Mouse (Mus musculus): ENCODE measurements at regions not wholly inside any gene's neighbourhood (a gene's known extent, or its start where the extent isn't known, plus 50 kb on each side); places are given as distances from the start of the nearest gene placed in this dataset.
"Not testable (repeated sequence)": the region's sequence is repeated elsewhere in the genome, so short reads cannot be mapped to it uniquely, and the experiment has no call there.

DNA sequence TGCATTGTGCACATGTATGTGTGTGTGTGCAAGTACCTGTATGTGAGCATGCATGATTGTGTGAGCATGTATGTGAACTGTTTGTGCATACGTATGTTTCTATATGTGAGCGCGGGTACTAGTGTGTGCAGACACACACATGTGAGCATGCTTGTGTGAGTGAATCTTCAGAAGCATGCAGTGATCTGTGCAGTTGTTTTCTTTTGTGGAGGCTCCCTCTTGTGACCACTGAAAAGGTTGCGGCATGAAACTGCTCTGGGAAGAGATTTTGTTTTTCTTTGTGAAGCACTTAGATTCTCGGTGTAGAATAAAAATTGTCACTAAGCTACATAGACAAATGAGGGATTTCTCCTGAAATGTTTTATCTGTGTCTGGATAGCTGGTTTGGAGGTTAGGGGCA is 189.2 kb upstream of the Rapgef5 start:
- not testable (repeated sequence) for DNase-seq

DNA sequence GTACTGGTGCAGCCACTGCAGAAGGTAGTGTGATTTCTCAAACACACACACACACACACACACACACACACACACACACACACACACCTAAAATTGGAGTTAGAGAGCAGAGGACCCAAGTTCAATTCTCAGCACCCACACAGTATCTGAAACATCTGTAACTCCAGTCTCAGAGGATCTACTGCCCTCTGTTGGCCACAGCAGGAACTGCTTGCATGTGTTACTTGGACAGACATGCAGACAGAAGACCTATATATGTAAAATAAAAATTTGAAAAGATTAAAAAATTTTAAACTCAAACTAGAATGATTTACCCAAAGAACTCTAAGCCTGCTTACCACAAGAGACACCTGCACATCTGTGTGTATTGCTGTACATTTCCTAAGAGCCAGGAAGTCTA is 185.9 kb upstream of the Rapgef5 start:
- DNase-seq = no peak

DNA sequence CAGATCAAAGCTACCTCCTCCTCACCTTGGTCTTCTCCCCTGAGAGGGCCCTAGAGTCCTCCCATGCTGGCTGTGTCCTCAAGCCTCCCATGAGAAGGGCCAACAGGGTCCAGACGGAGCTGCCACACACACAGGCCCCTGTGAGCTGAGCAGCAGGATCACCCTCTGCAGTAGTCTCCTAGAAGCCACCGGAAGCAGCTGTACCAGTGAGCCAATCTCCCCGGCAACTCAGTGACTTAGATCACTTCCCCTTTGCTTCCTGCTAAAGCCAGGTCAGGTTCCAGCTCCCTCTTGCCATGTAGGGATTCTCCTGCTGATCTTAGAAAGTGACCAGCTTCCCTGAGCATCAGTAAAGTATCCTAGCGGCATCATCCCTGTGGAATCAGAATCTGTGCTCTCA is 179.4 kb upstream of the Rapgef5 start:
- no peak for DNase-seq

DNA sequence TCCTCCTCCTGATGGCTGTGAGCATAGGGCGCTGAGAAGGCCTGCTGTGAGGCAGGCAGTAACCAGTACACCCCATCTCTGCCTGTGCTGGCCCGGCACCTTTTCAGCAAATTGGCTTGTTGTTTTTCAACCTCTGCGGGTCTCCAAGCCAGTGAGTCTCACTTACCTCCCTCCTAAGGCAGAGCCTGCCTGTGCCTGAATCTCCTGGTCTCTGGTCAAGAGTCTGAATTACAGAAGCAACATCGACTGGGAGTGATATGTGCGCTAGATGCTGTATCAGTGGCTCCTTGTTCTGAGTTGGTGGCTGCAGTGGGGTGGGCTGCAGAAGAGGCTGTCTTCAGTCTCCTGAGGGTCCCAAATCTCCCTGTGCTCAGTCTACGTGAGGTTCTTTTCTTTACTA is 174.0 kb upstream of the Rapgef5 start:
- no peak for DNase-seq

DNA sequence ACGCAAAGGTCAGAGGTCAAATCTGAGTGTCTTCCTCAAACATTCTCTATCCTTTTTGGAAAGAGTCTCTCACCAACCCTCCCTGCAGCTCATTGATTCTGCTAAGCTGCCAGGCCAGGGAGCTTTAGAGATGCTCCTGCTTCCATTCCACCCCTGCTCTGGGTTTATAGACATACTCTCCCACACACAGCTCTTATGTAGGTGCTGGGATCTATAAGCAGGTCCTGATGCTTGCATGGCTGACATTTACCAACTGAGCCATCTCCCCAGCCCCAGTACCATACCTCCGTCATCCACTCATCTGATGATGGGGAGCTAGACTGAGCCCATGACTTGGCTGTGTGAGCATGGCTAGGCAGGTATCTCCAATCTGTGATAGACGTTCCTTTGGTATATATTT is 173.2 kb upstream of the Rapgef5 start:
- DNase-seq = no peak

DNA sequence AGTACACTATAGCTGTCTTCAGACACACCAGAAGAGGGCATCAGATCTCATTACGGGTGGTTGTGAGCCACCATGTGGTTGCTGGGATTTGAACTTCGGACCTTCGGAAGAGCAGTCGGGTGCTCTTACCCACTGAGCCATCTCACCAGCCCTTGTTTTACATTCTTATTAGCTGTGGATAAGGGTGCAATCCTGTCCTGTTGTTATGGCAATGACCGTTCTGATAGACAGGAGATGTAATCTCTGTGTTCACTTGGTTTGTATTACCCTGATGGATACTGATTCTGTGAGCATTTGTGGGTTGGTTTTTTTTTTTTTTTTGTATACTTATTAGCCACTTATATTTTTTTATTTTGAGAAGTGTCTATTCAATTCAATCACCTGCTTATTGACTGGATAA is 172.7 kb upstream of the Rapgef5 start:
- DNase-seq = not testable (repeated sequence)

DNA sequence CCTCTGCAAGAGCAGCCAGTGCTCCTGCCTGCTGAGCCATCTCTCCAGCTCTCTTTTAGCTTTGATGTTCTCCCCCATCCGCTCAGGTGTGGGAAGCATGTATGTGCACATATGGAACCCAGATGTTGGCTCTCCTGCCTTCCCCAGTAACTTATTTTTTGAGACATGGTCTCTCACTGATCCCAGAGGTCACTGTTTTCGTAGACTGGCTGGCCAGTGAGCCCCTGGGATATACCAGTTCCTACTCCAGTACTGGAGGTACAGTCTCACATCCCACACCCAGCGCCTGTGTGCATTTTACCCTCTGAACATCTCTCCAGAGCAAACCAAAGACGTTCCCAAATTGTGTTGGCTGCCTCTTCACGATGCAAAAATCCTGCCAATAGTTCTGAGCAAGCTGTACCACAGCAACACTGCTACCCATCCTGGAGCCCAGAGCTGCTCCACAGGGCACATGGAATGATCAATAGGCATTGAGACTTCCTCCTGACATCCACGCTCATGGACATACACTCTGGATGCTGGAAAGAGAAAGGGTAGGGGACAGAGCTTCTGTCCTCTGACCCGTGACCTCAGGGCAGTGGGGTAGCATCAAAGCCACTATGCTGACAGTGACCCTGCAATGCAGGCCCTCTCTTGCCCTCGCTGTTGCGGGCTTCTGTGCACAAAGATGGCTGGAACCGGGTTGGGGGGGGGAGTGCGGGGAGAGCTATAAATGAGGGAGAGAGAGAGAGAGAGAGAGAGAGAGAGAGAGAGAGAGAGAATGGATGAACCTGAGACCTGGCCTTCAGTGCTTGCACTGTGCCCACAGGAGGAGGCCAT is 171.8 kb upstream of the Rapgef5 start:
- peak; percentile 61 for DNase-seq

DNA sequence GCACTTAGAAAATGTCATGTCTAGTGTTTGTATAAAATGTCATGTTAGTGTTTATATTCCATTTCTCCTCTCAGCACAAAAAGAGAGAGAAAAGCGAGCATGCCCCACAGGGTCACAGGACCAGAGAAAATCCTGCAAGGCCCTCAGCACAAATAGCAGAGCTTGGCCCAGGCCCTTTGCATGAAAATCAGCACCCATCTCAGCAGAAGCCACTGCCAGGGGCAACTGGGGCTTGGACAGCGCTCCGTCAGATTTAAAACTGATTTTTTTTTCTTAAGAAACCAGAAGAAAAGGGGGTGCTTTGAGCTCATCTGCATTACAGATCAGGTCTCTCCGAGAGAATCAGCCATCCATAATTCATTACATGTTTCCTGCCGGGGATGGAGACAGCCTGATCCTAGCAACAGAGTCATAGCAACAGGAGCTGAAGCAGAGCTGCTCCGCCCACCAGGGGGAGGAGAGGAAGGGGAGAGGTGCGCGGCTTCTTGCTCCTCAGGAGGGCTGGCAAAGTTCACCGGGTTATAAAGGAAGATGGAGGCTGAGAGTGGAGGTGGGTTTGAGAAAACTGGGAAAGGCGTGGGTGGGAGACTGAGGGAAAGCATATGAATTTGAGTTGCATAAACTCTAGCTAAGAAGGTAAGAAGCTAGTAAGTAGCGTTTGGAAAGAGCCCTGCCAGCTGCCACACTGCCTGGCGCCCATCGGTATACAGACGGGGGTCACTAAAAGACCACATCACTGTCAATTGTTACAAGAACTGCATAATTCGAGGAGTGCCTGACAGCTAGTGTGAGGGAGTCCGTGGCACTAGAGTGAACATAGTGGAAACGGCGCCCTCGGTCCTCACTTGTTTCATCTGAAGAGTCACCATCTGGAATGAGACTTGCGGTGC is 170.9 kb upstream of the Rapgef5 start:
- peak; percentile 89 for DNase-seq

DNA sequence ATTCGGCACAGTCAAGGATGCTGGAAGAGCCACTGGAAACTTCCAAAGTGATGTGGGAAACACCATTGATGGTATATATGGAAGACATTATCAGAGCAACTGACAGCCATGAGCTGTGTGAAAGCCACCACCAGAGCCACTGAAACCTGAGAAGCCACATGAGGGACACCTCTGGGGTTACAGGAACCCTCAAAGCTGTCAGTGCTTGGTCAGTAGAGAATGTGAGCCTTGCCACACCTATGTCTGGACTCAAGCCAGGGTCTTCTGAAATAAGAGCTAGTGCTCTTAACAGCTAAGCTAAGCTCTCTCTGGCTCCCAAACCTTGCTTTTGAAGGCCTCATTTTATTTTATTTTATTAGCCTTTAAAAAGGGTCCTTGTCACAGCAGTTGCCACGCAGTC is 170.2 kb upstream of the Rapgef5 start:
- DNase-seq = no peak

DNA sequence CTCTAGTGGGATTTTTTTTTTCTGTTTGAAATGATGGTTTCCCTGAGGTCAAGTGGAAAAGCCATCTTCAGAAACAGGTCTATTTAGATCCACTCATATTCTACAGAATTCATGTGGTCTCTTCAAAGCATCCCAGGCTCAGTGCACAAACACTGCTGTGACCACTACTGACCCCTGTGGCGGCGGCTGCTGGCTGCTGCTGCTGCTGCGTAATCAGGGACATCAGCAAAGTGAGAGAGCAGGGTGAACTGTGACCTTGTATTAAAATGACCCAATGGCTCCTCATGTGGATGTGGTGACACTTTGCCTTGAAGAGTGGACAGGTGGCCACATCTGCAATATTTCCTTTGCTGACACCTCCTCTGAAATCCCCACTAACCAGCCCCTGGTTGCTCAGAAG is 169.1 kb upstream of the Rapgef5 start:
- DNase-seq = no peak

DNA sequence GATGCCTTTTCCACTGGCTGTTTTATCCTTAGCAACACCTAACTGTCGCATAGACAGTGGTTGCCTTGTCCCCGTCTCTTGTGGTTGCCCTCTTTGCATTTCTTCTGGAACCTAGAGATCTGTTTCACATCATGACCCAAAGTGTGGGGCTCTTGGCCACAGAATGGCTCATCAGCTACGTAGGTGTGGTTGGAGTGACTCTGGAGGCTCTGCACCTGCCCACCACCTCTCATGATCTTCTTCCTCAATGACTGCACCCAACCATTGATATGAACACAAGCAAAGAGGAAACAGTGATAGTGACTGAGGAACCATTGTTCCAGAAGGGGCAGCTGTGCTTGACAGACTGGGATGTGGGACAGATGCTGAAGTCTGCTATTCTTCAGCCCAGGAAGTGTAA is 167.8 kb upstream of the Rapgef5 start:
- no peak for DNase-seq

DNA sequence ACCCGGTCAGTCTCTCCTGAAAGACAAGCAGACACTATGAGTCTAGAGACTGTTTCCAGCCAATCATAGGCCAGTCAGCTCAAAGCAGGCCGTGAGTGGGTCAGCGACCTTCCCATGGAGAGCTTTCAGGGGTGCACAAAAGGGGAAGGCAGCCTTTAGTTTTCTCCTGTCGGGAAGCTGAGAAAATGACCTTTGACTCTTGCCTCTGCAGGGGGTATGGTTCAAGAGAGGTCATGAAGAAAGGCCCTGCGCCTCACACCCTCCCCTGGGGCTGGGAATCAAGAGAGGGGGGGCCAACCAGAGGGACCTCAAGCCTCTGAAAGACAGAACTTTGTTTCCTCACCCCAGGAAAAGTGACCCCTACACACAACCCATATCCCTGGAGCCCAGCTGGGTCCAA is 164.4 kb upstream of the Rapgef5 start:
- DNase-seq = no peak

DNA sequence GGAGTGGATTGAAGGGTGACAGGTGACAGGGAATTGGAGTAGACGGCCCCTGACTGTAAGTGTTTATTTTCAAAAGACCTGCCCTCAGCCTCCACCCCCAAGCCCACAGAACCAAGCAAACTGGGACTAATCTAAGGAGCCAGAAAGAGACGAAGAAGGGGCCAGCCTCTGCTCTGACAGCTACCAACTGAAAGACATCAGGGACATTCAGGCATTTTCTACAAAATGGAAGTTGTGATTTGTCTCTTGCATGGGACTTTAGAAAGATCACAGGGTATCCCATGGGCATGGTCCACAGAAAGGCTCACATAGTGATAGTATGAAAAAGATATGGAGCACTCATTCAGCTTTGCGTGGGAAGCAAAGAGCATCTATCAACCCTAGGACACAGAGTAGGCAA is 163.8 kb upstream of the Rapgef5 start:
- no peak for DNase-seq

DNA sequence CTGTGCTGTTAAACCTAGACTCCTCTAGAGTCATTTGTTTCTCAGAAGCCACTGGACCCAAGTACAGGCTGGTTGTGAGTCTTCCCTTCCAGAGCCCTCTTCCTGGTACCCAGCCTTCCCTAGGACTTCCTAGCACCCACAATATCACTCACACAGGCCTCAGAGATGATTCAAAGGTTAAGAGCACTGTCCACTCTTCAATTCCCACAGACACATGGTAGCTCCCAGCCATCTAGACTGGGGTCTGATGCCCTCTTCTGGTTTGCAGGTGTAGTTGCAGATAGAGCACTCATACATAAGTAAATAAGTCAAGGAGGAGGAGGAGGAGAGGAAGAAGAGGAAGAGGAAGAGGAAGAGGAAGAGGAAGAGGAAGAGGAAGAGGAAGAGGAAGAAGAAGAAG is 163.3 kb upstream of the Rapgef5 start:
- DNase-seq = peak; percentile 57

DNA sequence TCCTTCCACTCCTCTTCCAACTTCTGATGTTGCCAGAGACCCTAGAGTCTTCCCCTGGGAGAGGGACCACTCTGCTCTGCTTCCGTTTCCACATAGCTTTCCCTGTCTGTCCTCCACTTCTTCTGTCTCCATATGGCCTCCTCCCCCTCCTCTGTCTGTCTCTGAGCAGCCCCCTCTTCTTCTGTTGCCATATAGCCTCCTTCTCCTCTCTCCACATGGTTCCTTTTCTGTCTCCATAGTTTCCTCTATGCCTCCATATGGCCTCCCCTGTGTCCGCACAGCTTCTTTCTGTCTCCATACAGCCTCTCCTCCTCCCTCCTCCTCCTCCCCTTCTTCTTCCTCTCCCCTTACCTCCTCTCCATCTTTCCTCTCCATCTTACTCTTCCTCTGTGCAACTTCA is 158.5 kb upstream of the Rapgef5 start:
- DNase-seq = peak; percentile 32

DNA sequence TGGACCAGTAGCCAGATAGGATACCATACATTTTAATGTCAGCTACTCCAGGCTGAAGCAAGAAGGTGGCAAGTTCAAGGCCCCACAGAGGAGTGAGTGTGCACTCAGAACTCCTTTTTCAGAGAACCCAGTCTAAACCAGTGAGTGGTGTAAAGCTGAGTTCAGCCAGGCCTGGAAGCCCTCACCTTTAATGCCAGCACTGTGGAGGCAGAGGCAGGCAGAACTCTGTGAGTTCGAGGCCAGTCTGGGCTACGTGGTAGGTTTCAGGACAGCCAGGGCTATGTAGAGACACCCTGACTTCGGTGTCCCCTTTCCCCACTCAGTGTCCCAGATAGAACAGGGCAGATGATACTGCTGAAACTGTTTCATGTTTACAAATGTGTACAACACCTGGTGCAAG is 157.4 kb upstream of the Rapgef5 start:
- DNase-seq = no peak

DNA sequence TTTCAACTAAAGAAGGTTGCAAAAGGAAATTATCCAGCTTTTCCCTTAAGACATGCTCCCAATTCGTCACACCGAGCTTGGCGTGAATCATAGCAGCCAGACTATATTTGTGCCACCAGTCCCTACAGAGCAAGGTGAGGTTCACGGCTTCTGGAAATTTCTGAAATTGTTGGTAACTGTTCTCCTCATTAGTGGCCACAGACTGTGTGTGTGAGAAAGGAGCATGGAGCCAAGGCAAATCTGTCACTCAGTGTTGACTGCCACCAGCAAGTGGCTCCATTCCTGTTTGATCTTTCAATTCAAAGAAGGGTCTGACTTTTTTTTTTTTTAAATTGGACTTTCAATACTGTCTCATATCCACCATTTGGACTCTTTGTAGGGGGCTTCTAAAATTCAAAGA is 156.1 kb upstream of the Rapgef5 start:
- DNase-seq = no peak

DNA sequence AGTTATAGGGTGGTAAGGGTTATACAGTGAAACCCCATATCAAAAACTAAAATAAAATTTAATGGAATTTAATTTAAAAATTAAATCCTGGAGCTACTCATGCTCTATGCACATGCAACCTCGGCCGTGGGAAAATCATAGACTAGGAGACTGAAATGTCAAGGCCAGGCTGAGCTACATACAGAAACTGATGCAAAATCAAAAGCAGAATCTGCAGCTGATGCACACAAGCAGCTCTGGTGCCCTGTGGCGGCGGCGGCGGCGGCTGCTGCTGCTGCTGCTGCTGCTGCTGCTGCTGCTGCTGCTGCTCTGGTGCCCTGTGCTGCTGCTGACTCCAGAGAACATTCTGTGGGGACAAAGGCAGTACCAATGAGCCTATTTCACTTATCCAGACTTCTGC is 154.5 kb upstream of the Rapgef5 start:
- DNase-seq = no peak

DNA sequence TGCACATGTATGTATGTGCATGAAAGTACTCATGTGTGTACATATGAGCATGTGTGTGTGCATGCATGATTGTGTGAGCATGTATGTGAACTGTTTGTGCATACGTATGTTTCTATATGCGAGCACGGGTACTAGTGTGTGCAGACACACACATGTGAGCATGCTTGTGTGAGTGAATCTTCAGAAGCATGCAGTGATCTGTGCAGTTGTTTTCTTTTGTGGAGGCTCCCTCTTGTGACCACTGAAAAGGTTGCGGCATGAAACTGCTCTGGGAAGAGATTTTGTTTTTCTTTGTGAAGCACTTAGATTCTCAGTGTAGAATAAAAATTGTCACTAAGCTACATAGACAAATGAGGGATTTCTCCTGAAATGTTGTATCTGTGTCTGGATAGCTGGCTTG is 152.8 kb upstream of the Rapgef5 start:
- DNase-seq = not testable (repeated sequence)

DNA sequence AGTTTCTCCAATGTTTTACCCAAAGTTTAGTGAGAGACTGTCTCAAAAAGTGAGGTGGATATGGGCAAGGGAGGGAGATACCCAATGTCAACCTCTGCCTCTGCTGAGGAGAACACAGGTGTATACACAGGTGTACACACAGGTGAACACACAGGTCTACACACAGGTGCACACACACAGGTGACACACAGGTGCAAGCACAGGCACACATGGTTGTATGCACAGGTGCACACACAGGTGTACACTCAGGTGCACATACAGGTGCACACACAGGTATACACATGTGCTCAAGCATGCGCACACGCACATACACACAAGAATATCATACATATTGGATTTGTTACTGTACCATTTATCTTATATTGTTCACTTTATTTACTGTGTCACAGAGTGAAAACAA is 151.1 kb upstream of the Rapgef5 start:
- DNase-seq = no peak

DNA sequence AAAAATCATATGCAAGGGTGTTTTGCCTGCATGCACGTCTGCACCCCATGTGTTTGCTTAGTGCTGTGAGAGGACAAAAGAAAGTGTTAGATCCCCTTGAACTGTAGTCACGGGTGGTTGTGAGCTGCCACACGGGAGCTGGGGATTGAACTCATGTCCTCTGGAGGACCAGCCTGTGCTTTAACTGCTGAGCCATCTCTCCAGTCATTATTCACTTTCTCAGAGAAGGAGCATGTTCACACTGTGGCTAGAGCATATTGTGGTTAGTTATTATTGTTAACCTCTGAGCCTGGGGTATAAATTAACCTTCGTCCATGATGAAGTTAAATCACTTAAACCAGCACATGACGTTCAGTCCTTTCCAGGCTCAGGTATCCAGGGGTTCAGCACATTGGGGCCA is 150.4 kb upstream of the Rapgef5 start:
- no peak for DNase-seq

DNA sequence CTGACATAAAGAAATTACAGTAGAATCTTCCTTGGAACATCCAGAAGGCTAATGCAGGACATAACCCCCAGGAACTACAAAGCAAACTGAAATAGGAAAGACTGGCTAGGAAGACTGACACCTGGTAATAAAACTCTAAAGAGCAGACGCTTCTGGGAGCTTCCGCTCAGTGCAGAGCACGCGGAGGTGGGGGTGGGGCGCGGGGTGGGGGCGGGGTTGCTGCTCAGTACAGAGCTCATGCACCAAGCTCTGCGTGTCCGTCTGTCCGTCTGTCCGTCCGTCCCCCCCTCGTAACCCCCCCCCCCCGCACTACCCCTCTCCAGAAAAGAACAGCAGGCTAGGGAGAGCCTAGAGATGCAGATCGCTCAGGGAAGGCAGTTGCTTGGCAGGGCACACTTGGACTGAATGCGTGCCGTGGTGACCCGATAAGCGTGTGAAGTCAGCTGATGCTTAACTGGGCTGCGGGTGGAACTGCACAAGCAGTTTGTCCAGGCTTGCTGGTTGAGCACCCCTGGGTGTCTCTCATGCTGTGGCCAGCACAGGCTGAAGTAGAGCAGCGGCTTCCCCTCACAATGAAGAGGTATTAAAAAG is 137.9 kb upstream of the Rapgef5 start:
- DNase-seq = no peak

DNA sequence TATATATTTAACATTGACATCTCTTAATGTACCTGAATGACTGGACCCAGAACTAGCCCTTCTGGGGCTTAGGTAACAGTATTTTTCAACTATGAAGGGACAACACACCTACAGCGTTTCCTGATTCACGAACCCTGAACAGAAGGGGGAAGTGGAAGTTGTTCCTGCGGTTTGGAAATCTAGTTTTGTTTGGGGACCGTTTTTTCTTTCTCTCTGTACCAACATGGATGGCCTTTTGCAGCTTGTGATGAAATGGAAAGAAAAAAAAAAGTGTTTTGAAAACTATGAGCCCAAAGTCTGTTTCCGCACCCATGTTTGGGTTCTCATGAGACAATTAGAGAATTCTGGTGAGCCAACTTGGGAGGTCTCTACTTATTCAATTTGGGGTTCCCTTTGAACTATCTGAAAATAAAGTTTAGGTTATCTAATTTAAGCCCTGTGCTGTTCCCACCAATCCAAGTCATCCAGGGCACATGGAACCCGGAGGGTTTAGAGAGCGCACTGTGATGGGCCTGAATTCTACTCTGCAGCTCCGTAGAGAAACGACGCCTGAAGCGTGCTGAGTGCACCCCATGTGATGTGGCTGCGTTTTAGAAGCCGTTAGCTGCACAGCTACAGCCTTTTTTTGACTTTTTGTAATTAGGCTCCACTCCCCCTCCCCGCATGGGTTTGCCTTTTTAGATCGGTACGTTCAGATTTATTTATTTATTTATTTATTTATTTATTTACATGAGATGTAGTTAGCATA is 137.0 kb upstream of the Rapgef5 start:
- DNase-seq = no peak

Data from right cerebral cortex, adult 18-20 months (tissue).